Mouse (Mus musculus): ENCODE results near the gene Fam102a. TPM values are rescaled to one million over a fixed set of nuclear protein-coding genes. Genes with fewer than 3 reads are reported as not detected.
A peak's percentile ranks its signal among the peaks of the same experiment; 100 is the strongest.

Fam102a gene
- polyA plus RNA-seq, 1 experiment from 2014 or later, result 7.0 TPM

DNA sequence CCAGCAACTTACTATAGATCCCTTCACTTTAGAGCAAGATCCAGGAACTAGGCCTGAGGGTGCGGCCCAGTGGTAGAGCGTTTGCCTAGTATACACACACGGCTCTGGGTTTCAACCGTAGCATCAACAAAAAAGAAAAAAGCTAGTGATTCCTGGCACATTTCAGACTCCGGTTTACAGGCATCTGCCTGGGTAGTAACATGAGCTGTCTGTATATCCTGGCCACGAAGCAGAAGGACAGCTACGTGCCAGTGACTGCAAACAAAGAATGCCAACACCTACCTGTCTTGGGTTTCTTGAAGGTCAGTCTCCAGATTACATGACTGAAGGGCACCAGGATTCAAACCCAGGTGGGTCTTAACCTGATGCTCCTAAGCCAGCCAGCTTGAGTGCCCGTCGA is 14.0 kb downstream of the Fam102a start:
- no peaks in the 10 kb centered on the region for H3K9me3 ChIP-seq (replicated peaks)
- WGBS, result 91% methylated on average over 9 of the region's 9 CpGs
- H3K36me3 ChIP-seq, result no peaks in the 10 kb centered on the region
- H3K4me3 ChIP-seq (replicated peaks), result no peak overlapping the region
- H3K27me3 ChIP-seq (replicated peaks), result no peaks in the 10 kb centered on the region
- ATAC-seq (ENCODE audit: low FRiP score), result no peak
- H3K4me1 ChIP-seq, result peaks cover 7% of the 10 kb centered on the region; the same call in 1 of the 2 replicates
- H3K27ac ChIP-seq (replicated peaks), result no peak overlapping the region
- H3K9ac ChIP-seq (replicated peaks), result no peak overlapping the region
- no peak overlapping the region for H3K4me2 ChIP-seq

DNA sequence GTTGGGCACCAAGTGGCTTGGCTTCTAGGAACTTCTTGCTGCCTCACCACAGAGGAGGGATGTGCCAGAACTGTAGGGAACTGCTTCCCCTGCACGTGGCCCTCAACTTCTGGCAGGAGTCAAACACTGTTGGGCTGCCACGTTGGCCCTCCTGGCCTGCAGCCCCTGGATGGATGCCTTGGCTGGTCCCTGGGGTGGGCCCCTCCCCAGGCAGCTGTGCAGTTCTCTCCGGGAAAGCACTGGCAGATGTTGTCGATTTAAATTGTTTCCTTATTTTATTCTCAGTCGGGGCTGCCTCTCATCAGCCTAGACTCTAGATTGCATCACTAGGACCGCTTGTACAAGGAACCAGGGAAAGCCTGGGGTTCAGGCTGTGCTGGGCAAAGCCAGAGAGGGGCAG is 14.6 kb downstream of the Fam102a start:
- no peak for ATAC-seq (ENCODE audit: low FRiP score)
- H3K36me3 ChIP-seq, result no peaks in the 10 kb centered on the region
- WGBS, result 64% methylated on average over 6 of the region's 6 CpGs
- no peaks in the 10 kb centered on the region for H3K27me3 ChIP-seq (replicated peaks)
- no peak overlapping the region for H3K4me2 ChIP-seq
- H3K4me1 ChIP-seq, result peaks cover 7% of the 10 kb centered on the region; the same call in 1 of the 2 replicates
- H3K27ac ChIP-seq (replicated peaks), result no peak overlapping the region
- no peak overlapping the region for H3K9ac ChIP-seq (replicated peaks)
- no peak overlapping the region for H3K4me3 ChIP-seq (replicated peaks)
- no peaks in the 10 kb centered on the region for H3K9me3 ChIP-seq (replicated peaks)

GRCm38 (mm10) chr2:32551236-32551635 is 16.1 kb downstream of the Fam102a start:
- H3K27me3 ChIP-seq (replicated peaks), result no peaks in the 10 kb centered on the region
- no peak overlapping the region for H3K4me2 ChIP-seq
- no peaks in the 10 kb centered on the region for H3K9me3 ChIP-seq (replicated peaks)
- no peak overlapping the region for H3K4me3 ChIP-seq (replicated peaks)
- WGBS, result 85% methylated on average over 5 of the region's 5 CpGs
- ATAC-seq (ENCODE audit: low FRiP score), result no peak
- H3K9ac ChIP-seq (replicated peaks), result no peak overlapping the region
- no peak overlapping the region for H3K27ac ChIP-seq (replicated peaks)
- H3K4me1 ChIP-seq, result peaks cover 15% of the 10 kb centered on the region
- H3K36me3 ChIP-seq, result no peaks in the 10 kb centered on the region

DNA sequence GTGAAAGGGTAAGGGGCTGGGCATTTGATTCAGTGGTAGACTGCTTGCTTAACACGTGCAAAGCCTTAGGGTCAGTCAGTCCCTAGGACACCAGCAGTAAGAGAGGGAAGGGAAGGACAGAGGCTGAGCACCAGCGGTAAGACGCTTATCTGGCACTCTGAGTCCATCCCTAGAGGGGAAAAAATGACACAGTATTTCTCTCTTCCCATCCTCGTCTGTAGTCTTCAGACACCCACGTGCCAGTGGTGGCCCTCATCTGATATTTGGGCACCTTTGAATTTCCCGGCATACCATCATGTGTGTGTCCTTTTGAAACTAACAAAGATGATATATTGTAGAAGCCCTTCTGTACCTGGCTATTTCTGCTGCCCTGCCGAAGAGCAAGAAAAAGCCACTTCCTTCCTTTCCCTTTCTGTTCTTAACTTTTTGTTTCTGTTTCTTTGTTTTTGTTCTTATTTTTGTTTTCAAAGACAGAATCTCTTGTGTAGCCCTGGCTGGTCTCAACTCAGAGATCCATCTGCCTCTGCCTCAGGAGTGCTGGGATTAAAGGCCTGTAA is 18.5 kb downstream of the Fam102a start:
- no peaks in the 10 kb centered on the region for H3K36me3 ChIP-seq
- no peak overlapping the region for H3K9ac ChIP-seq (replicated peaks)
- no peak for ATAC-seq (ENCODE audit: low FRiP score)
- no peaks in the 10 kb centered on the region for H3K27me3 ChIP-seq (replicated peaks)
- H3K4me1 ChIP-seq, result peaks cover 29% of the 10 kb centered on the region
- H3K9me3 ChIP-seq (replicated peaks), result no peaks in the 10 kb centered on the region
- H3K4me2 ChIP-seq, result no peak overlapping the region
- no peak overlapping the region for H3K4me3 ChIP-seq (replicated peaks)
- H3K27ac ChIP-seq (replicated peaks), result no peak overlapping the region
- WGBS, result 75% methylated on average over 7 of the region's 7 CpGs

GRCm38 (mm10) chr2:32555484-32555883 is 20.4 kb downstream of the Fam102a start:
- Histone ChIP-seq H3K4me2 (no peak overlapping the region), H3K27me3 (replicated peaks) (no peaks in the 10 kb centered on the region), H3K9me3 (replicated peaks) (no peaks in the 10 kb centered on the region), H3K36me3 (no peaks in the 10 kb centered on the region), H3K27ac (replicated peaks) (0 out of 2 replicates have a peak overlapping the region, but pooled peaks have one; percentile 13), H3K4me3 (replicated peaks) (no peak overlapping the region), H3K9ac (replicated peaks) (no peak overlapping the region), H3K4me1 (peaks cover 34% of the 10 kb centered on the region)
- WGBS, result 37% methylated on average over 4 of the region's 4 CpGs
- ATAC-seq (ENCODE audit: low FRiP score), result no peak

DNA sequence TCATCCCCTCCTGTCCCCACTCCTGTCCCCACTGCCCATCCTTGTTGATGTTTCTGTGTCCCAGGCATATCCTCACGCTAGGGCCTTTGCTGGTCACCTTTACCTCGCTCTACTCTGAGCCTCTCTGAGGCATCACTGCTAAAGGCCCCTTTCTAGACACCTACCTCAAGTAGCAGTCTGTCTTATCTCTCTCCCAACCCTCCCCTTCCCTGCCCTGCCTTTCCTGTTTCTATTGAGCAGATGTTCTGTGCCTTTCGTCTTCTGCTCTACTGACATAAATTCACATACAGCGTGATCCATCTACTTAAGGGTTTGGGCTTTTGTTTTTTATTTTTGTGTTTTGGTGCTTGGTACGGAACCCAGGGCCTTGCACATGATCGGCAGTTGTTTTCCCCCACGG is 20.9 kb downstream of the Fam102a start:
- no peak for ATAC-seq (ENCODE audit: low FRiP score)
- Histone ChIP-seq H3K4me2 (no peak overlapping the region), H3K27ac (replicated peaks) (peak overlapping the region; percentile 28; the same call in 1 of the 2 replicates), H3K9me3 (replicated peaks) (no peaks in the 10 kb centered on the region), H3K4me3 (replicated peaks) (no peak overlapping the region), H3K36me3 (no peaks in the 10 kb centered on the region), H3K27me3 (replicated peaks) (no peaks in the 10 kb centered on the region), H3K9ac (replicated peaks) (no peak overlapping the region), H3K4me1 (peaks cover 34% of the 10 kb centered on the region)
- WGBS, result 70% methylated on average over 7 of the region's 7 CpGs

DNA sequence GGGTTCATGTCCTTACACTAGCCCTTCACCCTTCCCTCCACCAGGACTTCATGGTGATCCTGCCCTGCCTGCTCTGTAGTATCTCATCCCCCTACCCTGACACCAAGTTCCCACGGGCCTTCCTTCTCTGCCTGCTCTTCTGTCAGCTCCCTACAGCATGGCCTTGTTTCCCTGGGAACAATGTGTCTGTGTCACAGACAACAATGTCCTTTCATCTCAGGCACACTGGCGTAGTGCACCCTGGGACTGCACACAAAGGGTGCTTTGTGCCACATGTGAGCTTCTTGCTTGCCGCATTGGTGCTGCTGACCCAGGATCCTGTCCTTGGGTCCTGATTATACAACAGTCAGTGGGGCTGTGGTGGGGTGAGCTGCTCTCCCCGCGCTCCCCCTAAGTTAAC is 24.4 kb downstream of the Fam102a start:
- Histone ChIP-seq H3K4me1 (peaks cover 34% of the 10 kb centered on the region), H3K4me2 (peak overlapping the region; percentile 19; the same call in 1 of the 2 replicates)
- peak; percentile 78; the same call in 1 of the 2 replicates for ATAC-seq (ENCODE audit: low FRiP score)

GRCm38 (mm10) chr2:32566536-32567063 is 31.5 kb downstream of the Fam102a start:
- Histone ChIP-seq H3K27me3 (replicated peaks) (no peaks in the 10 kb centered on the region), H3K9me3 (replicated peaks) (no peaks in the 10 kb centered on the region), H3K4me1 (peaks cover 10% of the 10 kb centered on the region), H3K36me3 (peaks cover 53% of the 10 kb centered on the region), H3K27ac (replicated peaks) (no peak overlapping the region), H3K4me3 (replicated peaks) (no peak overlapping the region), H3K4me2 (no peak overlapping the region), H3K9ac (replicated peaks) (no peak overlapping the region)
- WGBS, result 47% methylated on average over 4 of the region's 4 CpGs
- ATAC-seq (ENCODE audit: low FRiP score), result no peak

More for the DNA sequence above, 24.4 kb downstream of the Fam102a start:
- 18% methylated on average over 5 of the region's 5 CpGs for WGBS
- no peak overlapping the region for H3K9ac ChIP-seq (replicated peaks)
- H3K27ac ChIP-seq (replicated peaks), result peak overlapping the region; percentile 68
- H3K36me3 ChIP-seq, result peaks cover 24% of the 10 kb centered on the region
- no peaks in the 10 kb centered on the region for H3K27me3 ChIP-seq (replicated peaks)
- H3K9me3 ChIP-seq (replicated peaks), result no peaks in the 10 kb centered on the region
- H3K4me3 ChIP-seq (replicated peaks), result no peak overlapping the region

DNA sequence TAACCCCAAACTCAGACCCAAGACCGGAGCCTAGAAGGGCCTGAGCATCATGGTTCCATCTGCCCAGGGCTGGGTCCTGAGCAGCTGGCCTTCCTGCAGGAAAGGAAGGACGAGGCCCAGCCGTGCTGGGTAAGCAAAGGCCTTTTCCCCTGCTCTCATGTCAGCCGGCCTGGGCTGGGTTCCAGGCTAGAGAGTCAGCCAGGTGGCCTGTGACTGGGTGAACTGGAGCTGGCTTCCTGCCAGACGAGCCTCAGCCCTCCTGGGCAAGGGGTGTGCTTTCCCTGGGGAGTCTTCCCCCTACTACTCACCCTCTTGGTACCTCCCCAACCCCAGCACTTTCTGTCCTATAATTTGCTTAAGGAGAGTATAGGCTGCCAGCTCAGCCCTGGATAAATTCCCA is 33.0 kb downstream of the Fam102a start:
- 79% methylated on average over 5 of the region's 5 CpGs for WGBS
- H3K9me3 ChIP-seq (replicated peaks), result no peaks in the 10 kb centered on the region
- H3K4me2 ChIP-seq, result no peak overlapping the region
- peaks cover 47% of the 10 kb centered on the region for H3K36me3 ChIP-seq
- H3K27me3 ChIP-seq (replicated peaks), result no peaks in the 10 kb centered on the region
- no peak overlapping the region for H3K27ac ChIP-seq (replicated peaks)
- H3K4me3 ChIP-seq (replicated peaks), result no peak overlapping the region
- peaks cover 22% of the 10 kb centered on the region for H3K4me1 ChIP-seq
- ATAC-seq (ENCODE audit: low FRiP score), result no peak
- H3K9ac ChIP-seq (replicated peaks), result no peak overlapping the region

GRCm38 (mm10) chr2:32568941-32569340 is 33.8 kb downstream of the Fam102a start:
- no peak for ATAC-seq (ENCODE audit: low FRiP score)
- no peak overlapping the region for H3K4me2 ChIP-seq
- H3K27me3 ChIP-seq (replicated peaks), result no peaks in the 10 kb centered on the region
- no peaks in the 10 kb centered on the region for H3K9me3 ChIP-seq (replicated peaks)
- H3K4me1 ChIP-seq, result peaks cover 22% of the 10 kb centered on the region
- no peak overlapping the region for H3K27ac ChIP-seq (replicated peaks)
- no peak overlapping the region for H3K4me3 ChIP-seq (replicated peaks)
- 93% methylated on average over 3 of the region's 3 CpGs for WGBS
- no peak overlapping the region for H3K9ac ChIP-seq (replicated peaks)
- peaks cover 41% of the 10 kb centered on the region for H3K36me3 ChIP-seq

- peak within 1 kb of the TSS; percentile 92 for H3K4me2 ChIP-seq
- peak within 1 kb of the TSS; percentile 72 for H3K9ac ChIP-seq (replicated peaks)
- WGBS, result 3% methylated on average over 36 of the region's 36 CpGs
- peaks cover 27% of the 10 kb centered on the region for H3K36me3 ChIP-seq
- H3K27me3 ChIP-seq (replicated peaks), result no peaks in the 10 kb centered on the region
- ATAC-seq (ENCODE audit: low FRiP score), result peak; percentile 84
- H3K9me3 ChIP-seq (replicated peaks), result no peaks in the 10 kb centered on the region
- H3K27ac ChIP-seq (replicated peaks), result peak within 1 kb of the TSS; percentile 61
- peaks cover 36% of the 10 kb centered on the region for H3K4me1 ChIP-seq
- peak within 1 kb of the TSS; percentile 84 for H3K4me3 ChIP-seq (replicated peaks)
Measured at GRCm38 (mm10) chr2:32570698-32571494, 35.8 kb downstream of the Fam102a start, which contains the start of gene Dpm2. Gene Dpm2 (plus strand): TSS chr2:32570858.

- 93% methylated on average over 11 of the region's 11 CpGs for WGBS
- Histone ChIP-seq H3K9ac (replicated peaks) (no peak overlapping the region), H3K4me2 (peak overlapping the region; percentile 92), H3K9me3 (replicated peaks) (no peaks in the 10 kb centered on the region), H3K27ac (replicated peaks) (no peak overlapping the region), H3K4me1 (peaks cover 41% of the 10 kb centered on the region), H3K36me3 (peaks cover 16% of the 10 kb centered on the region), H3K4me3 (replicated peaks) (peak overlapping the region; percentile 84; the same call in 1 of the 2 replicates), H3K27me3 (replicated peaks) (no peaks in the 10 kb centered on the region)
- no peak for ATAC-seq (ENCODE audit: low FRiP score)
Measured at GRCm38 (mm10) chr2:32572196-32572595, 37.1 kb downstream of the Fam102a start.
